Mouse (Mus musculus) hindbrain, embryonic 14.5 days (tissue): ENCODE results near the gene Kctd6. TPM values are rescaled to one million over a fixed set of nuclear protein-coding genes. Genes with fewer than 3 reads are reported as not detected.

Experiments used
- ATAC-seq: fragments of 200-750 bp; cut with Nextera tagmentation; 2 replicates; pipeline ENCODE4 v1.8.0; 2017; ENCODE audit warnings: moderate number of reproducible peaks, mild to moderate bottlenecking, moderate TSS enrichment, moderate library complexity; ENCODE audit not compliant: low FRiP score
- DNase-seq: peaks from one replicate; pipeline ENCODE4 v3.0.0-alpha.2; 2015; ENCODE audit warnings: low spot score
- H3K27ac ChIP-seq: fragments of 300-500 bp; sonication (generic); 2 replicates; pipeline ENCODE4 v1.5.1; 2014; ENCODE audit warnings: mild to moderate bottlenecking, moderate library complexity
- H3K27me3 ChIP-seq: fragments of 300-500 bp; sonication (generic); 2 replicates; pipeline ENCODE4 v1.6.1; 2014; ENCODE audit warnings: mild to moderate bottlenecking, low read length, mixed read lengths; ENCODE audit not compliant: control insufficient read depth, insufficient read depth
- H3K36me3 ChIP-seq: fragments of 300-500 bp; sonication (generic); replicated peaks from 2 replicates; pipeline ENCODE4 v1.6.1; 2014; ENCODE audit not compliant: control insufficient read depth, insufficient read depth
- H3K4me1 ChIP-seq: fragments of 300-500 bp; sonication (generic); replicated peaks from 2 replicates; pipeline ENCODE4 v1.6.1; 2014; ENCODE audit warnings: antibody characterized with exemption, low read length, mixed read lengths; ENCODE audit not compliant: control insufficient read depth, insufficient read depth
- H3K4me2 ChIP-seq: fragments of 300-500 bp; sonication (generic); replicated peaks from 2 replicates; pipeline ENCODE4 v1.6.1; 2014; ENCODE audit warnings: mild to moderate bottlenecking, moderate library complexity
- H3K4me3 ChIP-seq: fragments of 300-500 bp; sonication (generic); replicated peaks from 2 replicates; pipeline ENCODE4 v1.5.1; 2014; ENCODE audit warnings: mild to moderate bottlenecking, low read length
- H3K9ac ChIP-seq: fragments of 300-500 bp; sonication (generic); 2 replicates; pipeline ENCODE4 v1.6.1; 2014
- H3K9me3 ChIP-seq: fragments of 300-500 bp; sonication (generic); 2 replicates; pipeline ENCODE4 v1.6.1; 2016; ENCODE audit warnings: low read length; ENCODE audit not compliant: control insufficient read depth
- WGBS: fragments of 180-500 bp; shearing (Covaris S2); extraction: QIAGEN DNeasy Blood & Tissue Kit; methylation state at CpG from one replicate; pipeline ENCODE4 v1.1.7; 2014; 5-methylcytosine and 5-hydroxymethylcytosine counted together
- polyA plus RNA-seq: library from polyadenylated mRNA; unstranded; fragments of >200 nt; fragmentation: Nextera tagmentation; extraction: Ambion mirVana; gene quantifications from 2 replicates; pipeline ENCODE4 v1.2.1, GENCODE M21; 2014

Gene Kctd6
- polyA plus RNA-seq, 1 experiment from 2014 or later, result 16.2 TPM

DNA sequence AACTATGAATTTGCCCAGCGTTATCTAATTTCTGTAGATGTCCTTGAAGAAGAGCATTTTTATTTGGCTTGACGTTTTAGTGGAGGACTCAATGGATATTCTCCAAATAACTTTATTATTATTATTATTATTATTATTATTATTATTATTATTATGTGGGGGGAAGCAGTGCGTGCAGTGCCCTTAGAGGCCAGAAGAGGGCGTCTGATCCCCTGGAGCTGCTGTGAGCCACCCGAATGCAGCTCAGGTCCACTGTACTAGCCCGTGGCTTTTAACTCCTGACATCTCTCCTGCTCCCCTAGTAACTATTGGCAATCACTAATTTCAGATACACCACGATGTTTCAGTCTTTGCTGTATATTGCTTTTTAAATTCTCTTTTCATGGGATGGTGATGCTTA is 6.4 kb downstream of the Kctd6 start:
- H3K36me3 ChIP-seq, result peaks cover 12% of the 10 kb centered on the region
- peaks cover 12% of the 10 kb centered on the region for H3K27me3 ChIP-seq
- no peak overlapping the region for H3K4me3 ChIP-seq
- 65% methylated on average over 7 of the region's 7 CpGs for WGBS
- DNase-seq (no peak), ATAC-seq (no peak)
- H3K4me2 ChIP-seq, result no peak overlapping the region
- H3K27ac ChIP-seq, result no peak overlapping the region
- no peak overlapping the region for H3K9ac ChIP-seq
- H3K9me3 ChIP-seq, result no peaks in the 10 kb centered on the region
- H3K4me1 ChIP-seq, result peaks cover 22% of the 10 kb centered on the region

DNA sequence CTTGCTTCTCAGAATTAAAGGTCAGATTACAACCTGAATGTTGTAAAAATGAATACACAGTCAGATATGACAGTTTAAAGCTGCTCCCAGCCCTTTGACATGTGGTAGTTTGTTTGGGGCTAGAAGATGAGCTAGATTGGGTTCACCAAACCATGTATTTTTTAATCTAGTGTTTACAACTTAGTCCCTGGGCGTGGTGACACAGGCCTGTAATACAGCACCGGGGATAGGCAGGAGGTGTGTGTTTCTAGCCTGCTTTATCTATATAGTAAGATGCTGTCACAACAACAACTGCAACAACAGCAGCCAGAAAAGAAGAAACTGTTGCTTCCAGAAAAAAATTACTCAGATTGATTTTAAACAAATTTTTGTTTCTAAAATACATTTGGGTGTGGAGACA is 7.0 kb downstream of the Kctd6 start:
- 98% methylated on average over 2 of the region's 2 CpGs for WGBS
- H3K4me2 ChIP-seq, result no peak overlapping the region
- H3K9ac ChIP-seq, result no peak overlapping the region
- peaks cover 12% of the 10 kb centered on the region for H3K36me3 ChIP-seq
- no peak overlapping the region for H3K27ac ChIP-seq
- H3K4me3 ChIP-seq, result no peak overlapping the region
- ATAC-seq (no peak), DNase-seq (no peak)
- H3K27me3 ChIP-seq, result peaks cover 10% of the 10 kb centered on the region
- no peaks in the 10 kb centered on the region for H3K9me3 ChIP-seq
- H3K4me1 ChIP-seq, result peaks cover 15% of the 10 kb centered on the region; the same call in 1 of the 2 replicates

DNA sequence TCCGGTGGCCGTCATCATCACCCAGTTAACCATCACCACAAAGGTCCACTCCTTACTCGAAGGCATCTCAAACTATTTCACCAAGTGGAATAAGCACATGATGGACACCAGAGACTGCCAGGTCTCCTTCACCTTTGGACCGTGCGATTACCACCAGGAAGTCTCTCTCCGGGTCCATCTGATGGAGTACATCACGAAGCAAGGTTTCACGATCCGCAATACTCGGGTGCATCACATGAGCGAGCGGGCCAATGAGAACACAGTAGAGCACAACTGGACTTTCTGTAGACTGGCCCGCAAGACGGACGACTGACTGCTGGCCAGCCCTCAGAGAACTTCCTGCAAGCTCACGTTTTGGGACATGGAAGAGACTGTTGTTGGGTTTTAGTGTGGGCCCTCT is 8.6 kb downstream of the Kctd6 start:
- Histone ChIP-seq H3K4me2 (no peak overlapping the region), H3K4me3 (no peak overlapping the region), H3K4me1 (peaks cover 11% of the 10 kb centered on the region; the same call in 1 of the 2 replicates), H3K27me3 (no peaks in the 10 kb centered on the region), H3K9me3 (no peaks in the 10 kb centered on the region), H3K9ac (no peak overlapping the region), H3K36me3 (peaks cover 12% of the 10 kb centered on the region), H3K27ac (no peak overlapping the region)
- 97% methylated on average over 16 of the region's 16 CpGs for WGBS
- ATAC-seq (no peak), DNase-seq (no peak)

- WGBS, result 87% methylated on average over 10 of the region's 10 CpGs
- H3K9ac ChIP-seq, result no peak overlapping the region
- ATAC-seq (no peak), DNase-seq (no peak)
- H3K27me3 ChIP-seq, result no peaks in the 10 kb centered on the region
- H3K4me2 ChIP-seq, result no peak overlapping the region
- H3K27ac ChIP-seq, result no peak overlapping the region
- peaks cover 12% of the 10 kb centered on the region for H3K36me3 ChIP-seq
- H3K4me3 ChIP-seq, result no peak overlapping the region
- H3K4me1 ChIP-seq, result peaks cover 7% of the 10 kb centered on the region; the same call in 1 of the 2 replicates
- no peaks in the 10 kb centered on the region for H3K9me3 ChIP-seq
Measured at GRCm38 (mm10) chr14:8223506-8224293, 9.8 kb downstream of the Kctd6 start.

GRCm38 (mm10) chr14:8224805-8225204 is 10.9 kb downstream of the Kctd6 start:
- H3K9ac ChIP-seq, result no peak overlapping the region
- no peak for DNase-seq
- H3K9me3 ChIP-seq, result no peaks in the 10 kb centered on the region
- no peak overlapping the region for H3K27ac ChIP-seq
- H3K4me2 ChIP-seq, result no peak overlapping the region
- 86% methylated on average over 2 of the region's 2 CpGs for WGBS
- ATAC-seq, result no peak
- no peaks in the 10 kb centered on the region for H3K27me3 ChIP-seq
- peaks cover 12% of the 10 kb centered on the region for H3K36me3 ChIP-seq
- H3K4me3 ChIP-seq, result no peak overlapping the region
- H3K4me1 ChIP-seq, result 0 out of 2 replicates have a peak, but pooled peaks cover 1% of the 10 kb centered on the region

GRCm38 (mm10) chr14:8229367-8230019 is 15.6 kb downstream of the Kctd6 start:
- H3K4me3 ChIP-seq, result no peak overlapping the region
- no peak for DNase-seq
- ATAC-seq, result no peak

DNA sequence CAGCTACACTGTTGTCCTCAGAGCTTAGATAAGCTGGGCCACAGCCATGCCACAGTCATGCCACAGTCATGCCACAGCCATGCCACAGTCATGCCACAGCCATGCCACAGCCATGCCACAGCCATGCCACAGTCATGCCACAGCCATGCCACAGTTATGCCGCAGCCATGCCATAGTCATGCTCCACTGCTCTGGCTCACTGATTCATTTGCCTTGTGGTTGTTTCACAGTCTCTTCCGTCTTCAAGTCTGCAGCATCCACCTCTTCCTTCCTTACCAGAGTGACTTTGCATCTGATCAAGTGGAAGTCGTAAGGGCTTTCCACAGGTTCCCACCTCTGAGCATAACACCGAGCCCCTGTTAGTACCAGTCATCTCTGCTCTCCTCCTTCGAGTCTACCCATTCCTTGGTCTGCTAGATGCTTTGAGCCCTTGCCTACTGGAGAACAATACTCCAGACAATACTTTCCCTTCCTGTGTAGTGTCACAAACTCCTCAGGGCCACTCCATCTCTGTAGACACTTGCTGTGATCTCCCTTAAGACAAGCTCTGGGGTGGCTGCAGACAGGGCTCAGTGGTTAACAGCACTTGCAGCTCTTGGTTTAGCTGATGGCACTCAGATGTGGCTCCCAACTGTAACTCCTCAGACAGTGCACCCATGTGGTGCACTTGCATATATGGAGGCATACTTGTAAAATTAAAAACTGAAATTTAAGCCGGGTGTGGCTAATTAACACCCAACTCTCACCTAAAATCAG is 18.4 kb downstream of the Kctd6 start:
- Histone ChIP-seq H3K4me1 (no peaks in the 10 kb centered on the region), H3K4me2 (no peak overlapping the region), H3K27ac (no peak overlapping the region), H3K4me3 (no peak overlapping the region), H3K36me3 (no peaks in the 10 kb centered on the region), H3K27me3 (no peaks in the 10 kb centered on the region), H3K9me3 (no peaks in the 10 kb centered on the region), H3K9ac (no peak overlapping the region)
- DNase-seq (no peak), ATAC-seq (no peak)
- 90% methylated on average over 6 of the region's 6 CpGs for WGBS

More at GRCm38 (mm10) chr14:8229367-8230019, 15.6 kb downstream of the Kctd6 start:
- Histone ChIP-seq H3K4me1 (no peaks in the 10 kb centered on the region), H3K9me3 (no peaks in the 10 kb centered on the region), H3K9ac (no peak overlapping the region), H3K36me3 (no peaks in the 10 kb centered on the region), H3K4me2 (no peak overlapping the region), H3K27ac (no peak overlapping the region), H3K27me3 (no peaks in the 10 kb centered on the region)
- 93% methylated on average over 9 of the region's 9 CpGs for WGBS

- no peak overlapping the region for H3K27ac ChIP-seq
- no peak for ATAC-seq
- no peaks in the 10 kb centered on the region for H3K4me1 ChIP-seq
- H3K4me3 ChIP-seq, result no peak overlapping the region
- no peak for DNase-seq
- no peaks in the 10 kb centered on the region for H3K27me3 ChIP-seq
- H3K9me3 ChIP-seq, result no peaks in the 10 kb centered on the region
- H3K36me3 ChIP-seq, result no peaks in the 10 kb centered on the region
- no peak overlapping the region for H3K4me2 ChIP-seq
- no peak overlapping the region for H3K9ac ChIP-seq
- WGBS, result 67% methylated on average over 1 of the region's 1 CpGs
Measured at GRCm38 (mm10) chr14:8233252-8233651, 19.3 kb downstream of the Kctd6 start.

DNA sequence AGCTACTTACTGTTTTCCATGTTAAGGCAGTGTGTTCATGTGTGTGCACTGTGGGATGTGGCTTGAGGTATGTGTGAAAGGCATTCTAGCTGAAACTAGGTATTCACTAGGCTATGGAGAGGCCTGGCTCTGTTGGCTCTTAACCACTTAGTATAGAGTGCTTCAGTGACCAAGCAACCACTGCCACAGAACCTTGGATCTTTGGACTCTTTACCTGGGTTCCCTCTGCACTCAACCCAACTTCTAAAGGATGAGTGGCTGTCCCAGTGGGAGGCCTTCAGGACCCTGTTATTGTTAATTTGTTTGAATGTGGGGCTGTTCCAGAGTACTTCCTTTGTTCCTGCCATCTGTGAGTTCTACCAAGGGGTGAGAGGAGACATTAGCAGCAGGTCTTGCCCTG is 27.9 kb downstream of the Kctd6 start:
- DNase-seq, result no peak
- Histone ChIP-seq H3K9ac (no peak overlapping the region), H3K4me1 (no peaks in the 10 kb centered on the region), H3K27me3 (no peaks in the 10 kb centered on the region), H3K4me2 (no peak overlapping the region), H3K4me3 (no peak overlapping the region), H3K9me3 (no peaks in the 10 kb centered on the region), H3K36me3 (no peaks in the 10 kb centered on the region), H3K27ac (no peak overlapping the region)
- ATAC-seq, result no peak
